Mouse (Mus musculus) hindbrain, embryonic 15.5 days (tissue): ENCODE results near the gene Crk. TPM values are rescaled to one million over a fixed set of nuclear protein-coding genes. Genes with fewer than 3 reads are reported as not detected.
"Not testable (repeated sequence)": the region's sequence is repeated elsewhere in the genome, so short reads cannot be mapped to it uniquely, and the experiment has no call there.

Experiments
- ATAC-seq: fragments of 200-750 bp; cut with Nextera tagmentation; 2 replicates; pipeline ENCODE4 v1.8.0; 2017; ENCODE audit warnings: low read depth, moderate number of reproducible peaks, moderate TSS enrichment; ENCODE audit not compliant: low FRiP score
- H3K27ac ChIP-seq: fragments of 300-500 bp; sonication (generic); replicated peaks from 2 replicates; pipeline ENCODE4 v1.5.1; 2015; ENCODE audit warnings: mild to moderate bottlenecking, inconsistent platforms
- H3K27me3 ChIP-seq: fragments of 300-500 bp; sonication (generic); 2 replicates; pipeline ENCODE4 v1.6.1; 2015; ENCODE audit warnings: control low read depth, inconsistent platforms
- H3K36me3 ChIP-seq: fragments of 300-500 bp; sonication (generic); 2 replicates; pipeline ENCODE4 v1.6.1; 2015; ENCODE audit warnings: control low read depth, inconsistent platforms
- H3K4me1 ChIP-seq: fragments of 300-500 bp; sonication (generic); replicated peaks from 2 replicates; pipeline ENCODE4 v1.6.1; 2015; ENCODE audit warnings: control low read depth, inconsistent platforms
- H3K4me2 ChIP-seq: fragments of 300-500 bp; sonication (generic); 2 replicates; pipeline ENCODE4 v1.6.1; 2015; ENCODE audit warnings: moderate library complexity, mild to moderate bottlenecking, inconsistent platforms
- H3K4me3 ChIP-seq: fragments of 300-500 bp; sonication (generic); 2 replicates; pipeline ENCODE4 v1.5.1; 2015; ENCODE audit warnings: mild to moderate bottlenecking, inconsistent platforms
- H3K9ac ChIP-seq: fragments of 300-500 bp; sonication (generic); 2 replicates; pipeline ENCODE4 v1.6.1; 2015; ENCODE audit warnings: inconsistent platforms
- H3K9me3 ChIP-seq: fragments of 300-500 bp; sonication (generic); 2 replicates; pipeline ENCODE4 v1.6.1; 2016; ENCODE audit warnings: control low read depth, inconsistent platforms
- WGBS: fragments of 180-500 bp; shearing (Covaris S2); methylation state at CpG from one replicate; pipeline ENCODE4 v1.1.7; 2015; 5-methylcytosine and 5-hydroxymethylcytosine counted together
- polyA plus RNA-seq: library from polyadenylated mRNA; unstranded; fragments of >200 nt; fragmentation: Nextera tagmentation; extraction: Ambion mirVana; gene quantifications from 2 replicates; pipeline ENCODE4 v1.2.1, GENCODE M21; 2015

Crk gene
- polyA plus RNA-seq, 1 experiment from 2014 or later = 109 TPM

DNA sequence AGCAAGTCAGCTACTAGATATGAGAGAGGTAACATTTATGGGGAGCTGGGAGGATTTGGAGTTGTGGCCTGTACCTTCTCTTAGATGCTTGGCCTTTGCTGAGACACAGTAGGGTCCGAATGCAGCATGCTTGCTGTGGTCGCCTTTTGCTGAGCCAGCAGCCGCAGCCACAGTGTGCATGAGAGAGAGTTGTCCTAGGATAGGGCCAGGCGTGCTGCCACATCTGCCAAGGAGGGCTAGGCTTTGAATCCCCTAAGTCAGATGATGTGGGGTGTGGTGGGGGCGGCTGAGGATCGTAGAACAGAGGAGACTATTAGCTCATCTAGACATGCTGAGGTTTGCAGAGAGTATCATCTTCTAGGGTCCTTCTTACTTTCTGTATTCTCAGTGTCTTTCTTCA lies 23.7 kb downstream of the Crk start:
- Histone ChIP-seq H3K36me3 (peaks cover 67% of the 10 kb centered on the region), H3K4me3 (no peak overlapping the region), H3K27ac (no peak overlapping the region), H3K9ac (no peak overlapping the region), H3K9me3 (no peaks in the 10 kb centered on the region), H3K27me3 (no peaks in the 10 kb centered on the region), H3K4me2 (no peak overlapping the region), H3K4me1 (no peaks in the 10 kb centered on the region)
- ATAC-seq = no peak
- WGBS = 87% methylated on average over 6 of the region's 6 CpGs

DNA sequence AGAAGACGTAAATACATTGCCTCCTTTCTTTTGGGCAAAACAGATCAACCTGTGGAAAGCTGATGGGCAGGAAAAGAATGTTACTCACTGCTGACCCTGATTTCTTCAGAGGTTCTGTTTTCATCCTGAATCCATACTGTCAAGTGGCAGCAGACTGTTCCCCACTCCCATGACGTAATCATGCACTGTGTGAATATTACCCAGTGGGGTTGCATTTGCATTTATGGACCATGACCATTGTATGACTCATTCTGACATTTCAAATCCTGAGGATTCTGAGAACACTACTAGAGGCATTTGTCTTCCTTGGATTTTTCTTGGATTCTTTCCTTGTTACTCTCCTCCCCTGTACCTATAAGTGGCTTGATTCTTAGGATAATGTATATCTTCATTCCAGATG lies 24.7 kb downstream of the Crk start:
- no peak overlapping the region for H3K9ac ChIP-seq
- H3K4me1 ChIP-seq = no peaks in the 10 kb centered on the region
- ATAC-seq = no peak
- H3K27me3 ChIP-seq = no peaks in the 10 kb centered on the region
- H3K9me3 ChIP-seq = no peaks in the 10 kb centered on the region
- H3K27ac ChIP-seq = no peak overlapping the region
- 91% methylated on average over 2 of the region's 2 CpGs for WGBS
- no peak overlapping the region for H3K4me3 ChIP-seq
- H3K4me2 ChIP-seq = no peak overlapping the region
- H3K36me3 ChIP-seq = peaks cover 58% of the 10 kb centered on the region

DNA sequence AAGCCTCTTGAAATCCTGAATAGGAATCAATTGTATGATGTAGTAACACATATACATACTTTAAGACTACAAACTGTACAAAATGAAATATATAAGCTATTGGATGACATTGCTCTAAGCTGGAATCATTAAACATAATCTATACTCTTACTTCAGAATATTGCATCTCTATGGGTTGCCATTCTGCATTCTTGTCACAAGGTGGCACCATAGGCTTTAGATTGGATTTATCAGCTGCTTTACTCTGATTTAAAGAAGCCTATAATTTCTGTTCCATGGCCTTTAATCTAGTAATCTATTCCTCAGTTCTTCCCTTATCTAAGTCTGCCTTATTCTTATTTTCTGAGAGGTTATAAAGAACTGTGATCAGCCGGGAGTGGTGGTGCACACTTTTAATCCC lies 34.9 kb downstream of the Crk start:
- H3K9me3 ChIP-seq = no peaks in the 10 kb centered on the region
- no peak overlapping the region for H3K9ac ChIP-seq
- no peaks in the 10 kb centered on the region for H3K27me3 ChIP-seq
- WGBS = 90% methylated on average over 1 of the region's 1 CpGs
- H3K36me3 ChIP-seq = no peaks in the 10 kb centered on the region
- no peaks in the 10 kb centered on the region for H3K4me1 ChIP-seq
- no peak overlapping the region for H3K27ac ChIP-seq
- no peak for ATAC-seq
- H3K4me3 ChIP-seq = no peak overlapping the region
- no peak overlapping the region for H3K4me2 ChIP-seq

DNA sequence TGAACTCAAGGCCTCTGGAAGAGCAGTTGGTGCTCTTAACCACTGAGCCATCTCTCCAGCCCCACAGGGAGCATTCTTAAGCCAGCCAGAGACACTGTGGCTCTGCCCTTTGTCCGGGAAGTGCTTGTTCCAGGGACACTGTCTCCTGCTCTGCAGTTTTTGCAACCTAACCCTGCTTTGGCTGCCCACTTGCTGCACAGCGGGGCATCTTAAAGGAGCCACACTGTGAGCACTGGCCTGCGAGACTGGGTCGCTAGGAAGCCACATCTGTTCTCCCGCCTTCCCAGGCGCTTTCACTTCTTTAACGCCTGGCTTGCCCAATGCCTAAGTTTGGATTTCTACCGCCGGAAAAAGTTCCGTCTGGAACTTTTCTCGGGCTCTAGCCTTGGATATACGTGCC lies 36.5 kb downstream of the Crk start:
- no peaks in the 10 kb centered on the region for H3K4me1 ChIP-seq
- H3K27me3 ChIP-seq = no peaks in the 10 kb centered on the region
- H3K9me3 ChIP-seq = no peaks in the 10 kb centered on the region
- 0 out of 2 replicates have a peak overlapping the region, but pooled peaks have one; percentile 7 for H3K4me2 ChIP-seq
- H3K9ac ChIP-seq = no peak overlapping the region
- no peaks in the 10 kb centered on the region for H3K36me3 ChIP-seq
- H3K27ac ChIP-seq = no peak overlapping the region
- ATAC-seq = no peak
- H3K4me3 ChIP-seq = no peak overlapping the region
- WGBS = 21% methylated on average over 12 of the region's 12 CpGs

DNA sequence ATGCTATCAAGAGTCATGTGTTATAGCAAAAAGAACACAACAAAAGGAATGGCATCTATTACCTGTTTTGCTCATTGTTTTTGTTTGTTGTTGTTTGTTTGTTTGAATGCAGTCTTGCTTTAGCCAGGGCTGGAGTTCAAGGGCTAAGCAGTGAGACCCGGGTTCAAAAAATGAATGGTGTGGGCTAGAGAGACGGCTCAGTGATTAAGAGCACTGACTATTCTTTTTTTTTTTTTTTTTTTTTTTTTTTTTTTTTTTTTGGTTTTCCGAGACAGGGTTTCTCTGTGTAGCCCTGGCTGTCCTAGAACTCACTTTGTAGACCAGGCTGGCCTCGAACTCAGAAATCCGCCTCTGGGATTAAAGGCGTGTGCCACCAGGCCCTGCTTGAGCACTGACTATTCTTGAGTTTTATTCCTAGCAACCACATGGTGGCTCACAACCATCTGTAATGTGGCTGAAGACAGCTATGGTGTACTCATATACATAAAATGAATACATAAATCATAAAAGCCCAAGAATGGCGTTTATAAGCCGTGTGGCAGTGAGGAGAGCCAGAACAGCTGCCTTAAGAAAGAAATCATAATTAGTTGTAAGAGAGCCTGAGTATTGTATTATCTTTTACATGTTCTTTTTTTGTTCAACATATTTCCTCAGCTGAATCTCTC lies 37.7 kb downstream of the Crk start:
- H3K27me3 ChIP-seq = no peaks in the 10 kb centered on the region
- no peak for ATAC-seq
- H3K4me1 ChIP-seq = no peaks in the 10 kb centered on the region
- no peak overlapping the region for H3K4me3 ChIP-seq
- H3K4me2 ChIP-seq = no peak overlapping the region
- no peaks in the 10 kb centered on the region for H3K36me3 ChIP-seq
- H3K27ac ChIP-seq = no peak overlapping the region
- no peaks in the 10 kb centered on the region for H3K9me3 ChIP-seq
- no peak overlapping the region for H3K9ac ChIP-seq
- 76% methylated on average over 8 of the region's 8 CpGs for WGBS

DNA sequence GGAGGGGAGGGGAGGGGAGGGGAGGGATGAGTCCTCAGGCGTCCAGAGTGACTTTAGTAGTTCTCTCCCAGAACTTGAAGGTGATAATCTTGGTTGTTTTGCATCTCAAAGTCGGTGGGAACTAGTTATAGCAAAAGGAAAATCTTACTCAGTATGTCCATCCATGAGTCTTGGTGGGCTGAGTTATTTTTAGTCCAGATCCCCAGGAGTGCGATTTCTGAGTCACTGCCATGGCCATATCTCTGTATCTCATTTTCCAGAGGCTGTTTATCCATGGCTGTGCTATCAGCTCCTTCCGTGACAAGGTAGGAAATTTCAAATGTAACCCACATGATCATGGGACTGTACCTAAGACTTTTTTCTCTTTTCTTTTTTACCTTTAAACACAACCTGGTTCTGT lies 43.3 kb downstream of the Crk start:
- Histone ChIP-seq H3K4me1 (no peaks in the 10 kb centered on the region), H3K27me3 (no peaks in the 10 kb centered on the region), H3K36me3 (no peaks in the 10 kb centered on the region), H3K9ac (no peak overlapping the region), H3K4me2 (no peak overlapping the region), H3K4me3 (no peak overlapping the region), H3K27ac (no peak overlapping the region), H3K9me3 (no peaks in the 10 kb centered on the region)
- no peak for ATAC-seq
- WGBS = 61% methylated on average over 4 of the region's 4 CpGs

DNA sequence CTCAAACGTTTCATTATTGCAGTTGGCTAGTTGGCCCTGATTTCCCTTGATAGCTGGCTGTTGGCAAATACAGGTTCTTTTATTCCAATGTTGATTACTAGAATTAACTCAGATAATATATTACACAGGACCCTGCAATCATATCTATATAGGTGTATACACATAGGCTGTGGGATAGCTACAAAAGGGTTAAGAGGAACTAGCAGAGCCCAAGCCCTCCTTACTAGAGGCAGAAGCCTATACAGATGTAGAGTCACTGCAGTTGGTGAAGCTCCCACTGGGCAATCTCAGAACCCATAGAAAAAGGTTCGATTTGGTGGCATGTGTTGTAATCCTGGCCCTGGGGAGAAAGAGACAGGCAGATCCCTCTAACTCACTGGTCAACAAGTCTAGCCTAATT lies 48.1 kb downstream of the Crk start:
- ATAC-seq = no peak
- WGBS = 71% methylated on average over 2 of the region's 2 CpGs
- H3K9ac ChIP-seq = no peak overlapping the region

DNA sequence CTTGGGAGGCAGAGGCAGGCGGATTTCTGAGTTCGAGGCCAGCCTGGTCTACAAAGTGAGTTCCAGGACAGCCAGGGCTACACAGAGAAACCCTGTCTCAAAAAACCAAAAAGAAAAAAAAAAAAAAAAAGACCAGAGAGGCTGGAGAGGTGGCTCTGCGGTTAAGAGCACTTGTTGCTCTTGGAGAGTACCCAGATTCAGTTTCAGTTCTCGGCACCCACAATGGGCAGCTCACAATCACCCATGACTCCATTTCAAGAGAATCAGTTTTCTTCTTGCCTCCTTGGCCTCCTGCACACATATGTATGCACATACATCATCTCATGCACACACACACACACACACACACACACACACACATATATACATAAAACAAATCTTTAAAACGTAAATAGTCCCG lies 48.6 kb downstream of the Crk start:
- not testable (repeated sequence) for H3K4me3 ChIP-seq, H3K27me3 ChIP-seq, H3K36me3 ChIP-seq, H3K27ac ChIP-seq, H3K4me1 ChIP-seq, H3K9ac ChIP-seq, H3K4me2 ChIP-seq, ATAC-seq, H3K9me3 ChIP-seq
- 93% methylated on average over 6 of the region's 6 CpGs for WGBS

More for the DNA sequence above, 48.1 kb downstream of the Crk start:
- peaks cover 8% of the 10 kb centered on the region for H3K4me1 ChIP-seq
- no peaks in the 10 kb centered on the region for H3K9me3 ChIP-seq
- no peak overlapping the region for H3K4me2 ChIP-seq
- H3K27ac ChIP-seq = no peak overlapping the region
- no peaks in the 10 kb centered on the region for H3K36me3 ChIP-seq
- no peak overlapping the region for H3K4me3 ChIP-seq
- no peaks in the 10 kb centered on the region for H3K27me3 ChIP-seq

DNA sequence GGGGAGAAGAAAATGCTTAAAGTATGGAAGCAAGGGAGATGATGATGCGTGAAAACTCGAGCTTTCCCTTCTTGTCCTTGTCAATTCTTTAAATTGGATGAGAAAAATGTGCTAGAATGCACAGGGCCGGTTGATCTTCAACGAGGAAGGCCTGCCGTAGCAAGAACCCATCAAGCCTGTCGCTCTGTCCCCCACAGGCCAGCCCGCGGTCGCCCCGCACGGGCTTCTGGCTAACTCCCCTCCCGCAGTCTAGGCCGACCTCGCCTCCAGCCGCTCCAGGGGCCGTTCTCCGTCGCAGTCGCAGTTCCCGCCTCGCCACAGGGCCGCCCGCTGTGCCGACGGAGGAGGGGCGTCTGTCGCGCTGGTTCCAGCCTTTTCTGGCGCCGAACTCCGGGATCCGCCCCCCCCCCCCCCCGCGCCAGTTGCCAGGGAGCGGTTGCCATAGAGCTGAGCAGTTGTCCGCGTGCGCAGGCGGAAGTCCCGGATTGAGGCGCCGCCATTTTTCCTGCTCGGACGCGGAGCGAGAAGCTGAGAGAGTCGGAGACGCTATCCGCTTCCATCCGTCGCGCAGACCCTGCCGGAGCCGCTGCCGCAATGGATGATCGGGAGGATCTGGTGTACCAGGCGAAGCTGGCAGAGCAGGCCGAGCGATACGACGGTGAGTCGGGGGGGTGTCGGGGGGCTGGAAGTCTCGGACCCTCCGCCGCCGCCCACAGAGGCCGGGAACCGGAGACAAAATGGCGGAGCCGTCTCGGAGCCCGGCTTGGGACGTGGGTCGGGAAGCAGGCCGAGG lies 53.6 kb downstream of the Crk start, which contains the start of gene Ywhae:
Gene Ywhae (plus strand): TSS at position 436 of the 793 bp plus-strand sequence.
- Histone ChIP-seq H3K9ac (peak within 1 kb of the TSS; percentile 98), H3K9me3 (no peaks in the 10 kb centered on the region), H3K27me3 (no peaks in the 10 kb centered on the region), H3K36me3 (no peaks in the 10 kb centered on the region), H3K27ac (peak within 1 kb of the TSS; percentile 99), H3K4me1 (peaks cover 38% of the 10 kb centered on the region), H3K4me2 (peak within 1 kb of the TSS; percentile 78), H3K4me3 (peak within 1 kb of the TSS; percentile 73)
- under 1% methylated on average over 73 of the region's 76 CpGs for WGBS
- peak; percentile 94 for ATAC-seq

DNA sequence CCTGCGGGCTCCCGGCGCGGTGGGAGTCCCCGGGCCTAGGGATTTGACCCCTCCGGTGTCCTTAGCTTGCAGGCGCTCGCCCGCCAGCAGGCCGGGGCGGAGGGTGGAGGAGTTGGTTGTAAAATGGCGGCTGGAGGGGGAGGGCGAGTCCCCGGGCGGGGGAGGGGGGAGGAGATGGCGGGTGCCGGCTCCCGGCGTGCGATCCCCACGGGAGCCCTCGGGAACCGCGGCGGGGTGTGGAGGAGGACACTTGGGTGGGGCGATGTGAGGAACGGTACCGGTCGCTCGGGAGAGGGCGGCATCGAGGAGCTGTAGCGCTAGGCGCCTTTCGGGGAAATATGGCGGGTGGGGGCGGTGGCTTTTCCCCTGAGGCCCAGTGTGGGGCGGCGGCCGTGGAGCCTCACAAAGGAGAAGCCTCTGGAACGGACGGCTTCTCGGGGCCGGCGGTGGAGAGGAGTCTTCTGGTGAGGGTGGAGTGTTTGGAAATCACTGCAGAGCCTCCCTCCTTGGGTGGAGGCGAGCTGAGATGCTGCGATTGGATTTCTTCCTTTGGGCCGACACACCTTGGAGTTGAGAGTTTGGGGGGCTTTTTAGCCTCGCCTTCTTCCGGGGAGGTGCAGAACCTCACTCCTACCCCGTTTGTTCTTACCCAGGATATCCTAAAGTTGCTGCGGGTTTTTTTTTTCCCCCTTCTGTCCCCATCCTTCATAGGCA lies 54.3 kb downstream of the Crk start:
- Histone ChIP-seq H3K9ac (peak overlapping the region; percentile 98), H3K4me3 (peak overlapping the region; percentile 73), H3K27me3 (no peaks in the 10 kb centered on the region), H3K4me2 (peak overlapping the region; percentile 78), H3K36me3 (no peaks in the 10 kb centered on the region), H3K27ac (peak overlapping the region; percentile 99), H3K9me3 (no peaks in the 10 kb centered on the region), H3K4me1 (peaks cover 45% of the 10 kb centered on the region)
- peak; percentile 40 for ATAC-seq
- 1% methylated on average over 39 of the region's 52 CpGs for WGBS

DNA sequence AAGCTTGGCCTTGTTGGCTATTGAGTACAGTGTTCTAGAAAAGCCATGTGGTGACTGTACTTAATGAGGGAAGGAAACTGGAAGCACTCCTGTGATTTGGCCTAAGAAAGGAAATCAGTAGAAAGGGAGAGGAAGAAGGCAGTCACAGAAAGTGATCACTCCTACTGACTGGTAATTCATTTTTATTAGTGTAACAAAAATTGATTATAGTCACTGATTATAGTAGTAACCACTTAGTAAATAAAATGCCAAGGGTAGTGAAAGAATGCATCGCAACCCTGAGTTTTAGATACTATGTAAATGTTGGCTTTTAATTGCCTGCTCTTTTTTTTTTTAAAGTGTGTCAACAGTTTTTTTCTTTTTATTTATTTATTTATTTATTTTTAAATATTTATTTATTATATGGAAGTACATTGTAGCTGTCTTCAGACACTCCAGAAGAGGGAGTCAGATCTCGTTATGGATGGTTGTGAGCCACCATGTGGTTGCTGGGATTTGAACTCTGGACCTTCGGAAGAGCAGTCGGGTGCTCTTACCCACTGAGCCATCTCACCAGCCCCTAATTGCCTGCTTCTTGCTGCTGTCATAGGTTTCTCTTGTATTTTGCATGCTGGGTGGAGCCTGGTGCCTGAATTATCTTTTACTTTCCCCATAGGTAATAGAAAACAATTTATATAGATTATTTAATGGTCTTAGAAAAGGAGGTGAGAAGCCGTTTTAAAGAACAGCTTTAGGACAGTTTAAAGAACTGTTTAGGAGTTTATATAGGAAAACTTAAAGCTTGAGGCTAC lies 56.6 kb downstream of the Crk start:
- Histone ChIP-seq H3K36me3 (no peaks in the 10 kb centered on the region), H3K27ac (no peak overlapping the region), H3K9me3 (no peaks in the 10 kb centered on the region), H3K4me2 (peak overlapping the region; percentile 78), H3K9ac (no peak overlapping the region), H3K4me3 (peak overlapping the region; percentile 73), H3K4me1 (peaks cover 56% of the 10 kb centered on the region), H3K27me3 (no peaks in the 10 kb centered on the region)
- 67% methylated on average over 5 of the region's 5 CpGs for WGBS
- no peak for ATAC-seq
